In genomic region chr17:45735382-45736310, GRCm38 (mm10) we compare ENCODE assay signal across 8 mouse cellular contexts. TPM values are rescaled to one million over a fixed set of nuclear protein-coding genes. Genes with fewer than 3 reads are reported as not detected.
A peak's percentile ranks its signal among the peaks of the same experiment; 100 is the strongest.
DNase-seq lines count a peak whose midpoint lies in the region; TF ChIP-seq lines count a peak whose summit lies in the region.

No protein-coding gene starts in this region.

- H3K4me3 ChIP-seq in cerebellum, adult 2 months (replicated peaks; ENCODE audit: insufficient read depth, low read depth, low read length), result peak overlapping the region; percentile 60

- H3K27me3 ChIP-seq in cerebellum, adult 2 months (ENCODE audit: control insufficient read depth, insufficient read depth, low read length), result no peaks in the 10 kb centered on the region

- 12% methylated on average over 10 of the region's 10 CpGs for WGBS in cerebellum, adult 2 months

- TF ChIP-seq CTCF in cerebellum, adult 2 months (IDR thresholded peaks at IDR 0.05; ENCODE audit: borderline replicate concordance, insufficient read depth, low read depth, low read length), result peak; percentile 92

- TF ChIP-seq POLR2A in cerebellum, adult 2 months (IDR thresholded peaks at IDR 0.05; ENCODE audit: borderline replicate concordance, insufficient read depth, low read length), result no peak

- peak; percentile 92 for DNase-seq in MN1 (ENCODE audit: low spot score)
- peak; percentile 86 to 91 for DNase-seq in cerebellum, adult 2 months
- DNase-seq in forelimb bud, embryonic 11.5 days (ENCODE audit: low read depth, low spot score), result peak; percentile 88
- peak; percentile 93 for DNase-seq in heart, postnatal 4 days
- DNase-seq in layer of hippocampus, postnatal 14 days (ENCODE audit: low spot score in 2 of 2), result peak; percentile 86 to 91
- peak; percentile 91 for DNase-seq in lung, postnatal 36 days
- peak; percentile 89 for DNase-seq in retina, embryonic 14.5 days (ENCODE audit: low spot score)
- DNase-seq in thymus, postnatal 36 days, result peak; percentile 74 to 78

- H3K27ac ChIP-seq in cerebellum, adult 2 months (ENCODE audit: insufficient read depth, low read length), result peak overlapping the region; percentile 80

- peaks cover 16% of the 10 kb centered on the region for H3K4me1 ChIP-seq in cerebellum, adult 2 months (ENCODE audit: control insufficient read depth, insufficient read depth, low read length)

RNA-seq across cellular contexts. Expression of gene 1600014C23Rik, which starts 2.0 kb away (rescaled TPM):
- polyA plus RNA-seq in cerebellum, adult 2 months (2012; rRNA removed), result 0.27 and 0.54 TPM in 2 replicates
- under 1 TPM in 1 of 2 experiments, not detected in 1; 0.97 TPM for total RNA-seq in heart, postnatal 4 days (2021)
- not detected for total RNA-seq in layer of hippocampus, postnatal 14 days (2021)

RNA-seq across cellular contexts. Expression of gene Tmem63b, which starts 48.9 kb away (rescaled TPM):
- polyA plus RNA-seq in cerebellum, adult 2 months (2012; rRNA removed), result 196 and 199 TPM in 2 replicates
- total RNA-seq in heart, postnatal 4 days (2021), result 10 to 100 TPM; 74.3 to 77.1 TPM
- total RNA-seq in layer of hippocampus, postnatal 14 days (2021), result 100 to 1,000 TPM; 219 to 224 TPM

RNA-seq across cellular contexts. Expression of gene Mrpl14, which starts 49.5 kb away (rescaled TPM):
- 78.4 and 84.2 TPM in 2 replicates for polyA plus RNA-seq in cerebellum, adult 2 months (2012; rRNA removed)
- total RNA-seq in heart, postnatal 4 days (2021), result 10 to 100 TPM; 89.8 to 90.8 TPM
- total RNA-seq in layer of hippocampus, postnatal 14 days (2021), result 10 to 100 TPM; 36.4 to 43.5 TPM

Comparison
In these comparisons a context has a peak if more than half of its experiments do, and no peak if none do; other contexts are left out.
1. Peak in every context shown above with its lines: DNase-seq, H3K4me3 ChIP-seq and H3K27ac ChIP-seq.